Mouse (Mus musculus): ENCODE results near the gene Eef2.

DNA sequence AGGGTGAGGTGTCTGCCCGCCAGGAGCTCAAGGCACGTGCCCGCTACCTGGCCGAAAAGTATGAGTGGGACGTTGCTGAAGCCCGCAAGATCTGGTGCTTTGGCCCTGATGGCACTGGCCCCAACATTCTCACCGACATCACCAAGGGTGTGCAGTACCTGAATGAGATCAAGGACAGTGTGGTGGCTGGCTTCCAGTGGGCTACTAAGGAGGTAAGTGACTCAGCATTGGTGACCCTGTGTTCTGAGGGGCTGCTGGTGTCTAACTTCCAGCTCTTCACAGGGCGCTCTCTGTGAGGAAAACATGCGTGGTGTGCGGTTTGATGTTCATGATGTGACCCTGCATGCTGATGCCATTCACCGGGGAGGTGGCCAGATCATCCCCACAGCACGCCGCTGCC lies 4.5 kb downstream of the Eef2 start:
- TF ChIP-seq CTCF (IDR thresholded peaks at IDR 0.05; ENCODE audit: low read depth, low read length) (no peak), GATA1 (IDR thresholded peaks at IDR 0.05; ENCODE audit: borderline replicate concordance, low read length) (no peak), POLR2AphosphoS5 (IDR thresholded peaks at IDR 0.05; ENCODE audit: insufficient replicate concordance, low read depth, low read length) (no peak)
